Mouse (Mus musculus): ENCODE data around the gene Abt1. TPM values are rescaled to one million over a fixed set of nuclear protein-coding genes. Genes with fewer than 3 reads are reported as not detected.

Gene Abt1
- polyA plus RNA-seq, 1 experiment from 2014 or later, result 13.4 TPM

- Histone ChIP-seq H3K4me1 (replicated peaks) (peaks cover 27% of the 10 kb centered on the region), H3K36me3 (peaks cover 12% of the 10 kb centered on the region), H3K27ac (no peak overlapping the region), H3K4me3 (peak overlapping the region; percentile 96), H3K9me3 (no peaks in the 10 kb centered on the region), H3K27me3 (ENCODE audit: insufficient read depth, poor library complexity, severe bottlenecking) (no peaks in the 10 kb centered on the region)
- peak; percentile 64 for DNase-seq (ENCODE audit: low spot score)
- 5% methylated on average over 8 of the region's 8 CpGs for WGBS
These were observed 2.7 kb upstream of the Abt1 start for GRCm38 (mm10) chr13:23426335-23426734.

GRCm38 (mm10) chr13:23425505-23425904 lies 1.8 kb upstream of the Abt1 start:
- peak; percentile 73 for DNase-seq (ENCODE audit: low spot score)
- no peaks in the 10 kb centered on the region for H3K9me3 ChIP-seq
- H3K27ac ChIP-seq, result no peak overlapping the region
- peaks cover 27% of the 10 kb centered on the region for H3K4me1 ChIP-seq (replicated peaks)
- under 1% methylated on average over 9 of the region's 9 CpGs for WGBS
- H3K36me3 ChIP-seq, result peaks cover 20% of the 10 kb centered on the region
- no peaks in the 10 kb centered on the region for H3K27me3 ChIP-seq (ENCODE audit: insufficient read depth, poor library complexity, severe bottlenecking)
- H3K4me3 ChIP-seq, result peak overlapping the region; percentile 96

- peaks cover 21% of the 10 kb centered on the region for H3K4me1 ChIP-seq (replicated peaks)
- H3K27ac ChIP-seq, result peak overlapping the region; percentile 86; the same call in 1 of the 2 replicates
- peak; percentile 91 for DNase-seq (ENCODE audit: low spot score)
- no peaks in the 10 kb centered on the region for H3K27me3 ChIP-seq (ENCODE audit: insufficient read depth, poor library complexity, severe bottlenecking)
- peak overlapping the region; percentile 96 for H3K4me3 ChIP-seq
- WGBS, result 2% methylated on average over 25 of the region's 25 CpGs
- peaks cover 28% of the 10 kb centered on the region for H3K36me3 ChIP-seq
- H3K9me3 ChIP-seq, result no peaks in the 10 kb centered on the region
These were observed 1.0 kb upstream of the Abt1 start for GRCm38 (mm10) chr13:23424494-23425325.

GRCm38 (mm10) chr13:23424052-23424380 lies 350 bp upstream of the Abt1 start:
- no peak for DNase-seq (ENCODE audit: low spot score)
- H3K27me3 ChIP-seq (ENCODE audit: insufficient read depth, poor library complexity, severe bottlenecking), result no peaks in the 10 kb centered on the region
- H3K4me3 ChIP-seq, result peak overlapping the region; percentile 96
- H3K36me3 ChIP-seq, result peaks cover 35% of the 10 kb centered on the region
- WGBS, result under 1% methylated on average over 7 of the region's 7 CpGs
- H3K27ac ChIP-seq, result peak overlapping the region; percentile 86
- peaks cover 17% of the 10 kb centered on the region for H3K4me1 ChIP-seq (replicated peaks)
- no peaks in the 10 kb centered on the region for H3K9me3 ChIP-seq

GRCm38 (mm10) chr13:23422351-23422750 lies 1.3 kb downstream of the Abt1 start:
- H3K4me3 ChIP-seq, result peak overlapping the region; percentile 96
- WGBS, result 95% methylated on average over 16 of the region's 16 CpGs

GRCm38 (mm10) chr13:23412630-23413521 lies 10.8 kb downstream of the Abt1 start:
- no peaks in the 10 kb centered on the region; the same call in 1 of the 2 replicates for H3K36me3 ChIP-seq
- WGBS, result 1% methylated on average over 28 of the region's 28 CpGs
- no peak overlapping the region; the same call in 1 of the 2 replicates for H3K27ac ChIP-seq
- H3K9me3 ChIP-seq, result no peaks in the 10 kb centered on the region
- peak overlapping the region; percentile 58 for H3K4me3 ChIP-seq
- peak; percentile 59 for DNase-seq (ENCODE audit: low spot score)
- H3K27me3 ChIP-seq (ENCODE audit: insufficient read depth, poor library complexity, severe bottlenecking), result peaks cover 18% of the 10 kb centered on the region
- peaks cover 14% of the 10 kb centered on the region; the same call in 1 of the 2 replicates for H3K4me1 ChIP-seq (replicated peaks)

More at GRCm38 (mm10) chr13:23422351-23422750, 1.3 kb downstream of the Abt1 start:
- Histone ChIP-seq H3K36me3 (peaks cover 45% of the 10 kb centered on the region), H3K4me1 (replicated peaks) (peaks cover 14% of the 10 kb centered on the region), H3K9me3 (no peaks in the 10 kb centered on the region), H3K27ac (no peak overlapping the region), H3K27me3 (ENCODE audit: insufficient read depth, poor library complexity, severe bottlenecking) (no peaks in the 10 kb centered on the region)
- no peak for DNase-seq (ENCODE audit: low spot score)

- H3K4me3 ChIP-seq, result peak overlapping the region; percentile 58
- under 1% methylated on average over 20 of the region's 20 CpGs for WGBS
- H3K27me3 ChIP-seq (ENCODE audit: insufficient read depth, poor library complexity, severe bottlenecking), result peaks cover 18% of the 10 kb centered on the region
- no peaks in the 10 kb centered on the region; the same call in 1 of the 2 replicates for H3K36me3 ChIP-seq
- peak overlapping the region; percentile 66; the same call in 1 of the 2 replicates for H3K27ac ChIP-seq
- H3K9me3 ChIP-seq, result no peaks in the 10 kb centered on the region
- peak; percentile 46 for DNase-seq (ENCODE audit: low spot score)
- H3K4me1 ChIP-seq (replicated peaks), result peaks cover 14% of the 10 kb centered on the region; the same call in 1 of the 2 replicates
These were observed 11.4 kb downstream of the Abt1 start for GRCm38 (mm10) chr13:23412211-23412629.

- Histone ChIP-seq H3K36me3 (no peaks in the 10 kb centered on the region), H3K27me3 (ENCODE audit: insufficient read depth, poor library complexity, severe bottlenecking) (peaks cover 18% of the 10 kb centered on the region), H3K9me3 (no peaks in the 10 kb centered on the region), H3K4me1 (replicated peaks) (peaks cover 14% of the 10 kb centered on the region; the same call in 1 of the 2 replicates), H3K27ac (no peak overlapping the region; the same call in 1 of the 2 replicates), H3K4me3 (peak overlapping the region; percentile 58)
- WGBS, result 5% methylated on average over 29 of the region's 29 CpGs
- DNase-seq (ENCODE audit: low spot score), result peak; percentile 60
These were observed 12.1 kb downstream of the Abt1 start for GRCm38 (mm10) chr13:23411311-23412210.

- Histone ChIP-seq H3K27ac (no peak overlapping the region), H3K36me3 (no peaks in the 10 kb centered on the region), H3K4me1 (replicated peaks) (peaks cover 14% of the 10 kb centered on the region; the same call in 1 of the 2 replicates), H3K27me3 (ENCODE audit: insufficient read depth, poor library complexity, severe bottlenecking) (peaks cover 18% of the 10 kb centered on the region), H3K4me3 (no peak overlapping the region), H3K9me3 (no peaks in the 10 kb centered on the region)
- DNase-seq (ENCODE audit: low spot score), result no peak
- 73% methylated on average over 9 of the region's 9 CpGs for WGBS
These were observed 13.0 kb downstream of the Abt1 start for GRCm38 (mm10) chr13:23410632-23411031.

- no peak for DNase-seq (ENCODE audit: low spot score)
- Histone ChIP-seq H3K27me3 (ENCODE audit: insufficient read depth, poor library complexity, severe bottlenecking) (peaks cover 26% of the 10 kb centered on the region), H3K9me3 (no peaks in the 10 kb centered on the region)
These were observed 21.0 kb downstream of the Abt1 start for GRCm38 (mm10) chr13:23402626-23403025.

GRCm38 (mm10) chr13:23401683-23402527 lies 21.8 kb downstream of the Abt1 start:
- H3K9me3 ChIP-seq, result no peaks in the 10 kb centered on the region
- peaks cover 13% of the 10 kb centered on the region for H3K4me1 ChIP-seq (replicated peaks)
- DNase-seq (ENCODE audit: low spot score), result peak; percentile 85
- 3% methylated on average over 19 of the region's 19 CpGs for WGBS
- H3K36me3 ChIP-seq, result no peaks in the 10 kb centered on the region
- H3K4me3 ChIP-seq, result peak overlapping the region; percentile 54
- H3K27ac ChIP-seq, result peak overlapping the region; percentile 77
- peaks cover 34% of the 10 kb centered on the region for H3K27me3 ChIP-seq (ENCODE audit: insufficient read depth, poor library complexity, severe bottlenecking)

More at GRCm38 (mm10) chr13:23402626-23403025, 21.0 kb downstream of the Abt1 start:
- no peak overlapping the region for H3K27ac ChIP-seq
- no peaks in the 10 kb centered on the region for H3K36me3 ChIP-seq
- H3K4me3 ChIP-seq, result peak overlapping the region; percentile 54
- WGBS, result 1% methylated on average over 2 of the region's 2 CpGs
- peaks cover 13% of the 10 kb centered on the region for H3K4me1 ChIP-seq (replicated peaks)

All from hindbrain, embryonic 10.5 days (tissue).